Mouse (Mus musculus) heart, embryonic 13.5 days (tissue): Measurements from ENCODE around the gene Pard3. TPM values are rescaled to one million over a fixed set of nuclear protein-coding genes. Genes with fewer than 3 reads are reported as not detected.

ENCODE experiments used
- ATAC-seq: fragments of 200-750 bp; cut with Nextera tagmentation; 2 replicates; pipeline ENCODE4 v1.8.0; 2017; ENCODE audit warnings: moderate TSS enrichment; ENCODE audit not compliant: insufficient number of reproducible peaks, low FRiP score, low TSS enrichment; ENCODE audit errors: extremely low read depth
- H3K27ac ChIP-seq: fragments of 300-500 bp; sonication (generic); replicated peaks from 2 replicates; pipeline ENCODE4 v1.5.1; 2015; ENCODE audit warnings: moderate library complexity, mild to moderate bottlenecking, inconsistent platforms
- H3K27me3 ChIP-seq: fragments of 300-500 bp; sonication (generic); replicated peaks from 2 replicates; pipeline ENCODE4 v1.6.1; 2015; ENCODE audit warnings: mild to moderate bottlenecking, inconsistent platforms
- H3K36me3 ChIP-seq: fragments of 300-500 bp; sonication (generic); 2 replicates; pipeline ENCODE4 v1.6.1; 2015; ENCODE audit warnings: mild to moderate bottlenecking, inconsistent platforms
- H3K4me1 ChIP-seq: fragments of 300-500 bp; sonication (generic); 2 replicates; pipeline ENCODE4 v1.6.1; 2015; ENCODE audit warnings: inconsistent platforms
- H3K4me2 ChIP-seq: fragments of 300-500 bp; sonication (generic); 2 replicates; pipeline ENCODE4 v1.6.1; 2015; ENCODE audit warnings: inconsistent platforms, mild to moderate bottlenecking, moderate library complexity
- H3K4me3 ChIP-seq: fragments of 300-500 bp; sonication (generic); 2 replicates; pipeline ENCODE4 v1.5.1; 2015; ENCODE audit warnings: moderate library complexity, mild to moderate bottlenecking, inconsistent platforms
- H3K9ac ChIP-seq: fragments of 300-500 bp; sonication (generic); 2 replicates; pipeline ENCODE4 v1.6.1; 2015; ENCODE audit warnings: inconsistent platforms, mild to moderate bottlenecking, moderate library complexity
- H3K9me3 ChIP-seq: fragments of 300-500 bp; sonication (generic); 2 replicates; pipeline ENCODE4 v1.6.1; 2016; ENCODE audit warnings: inconsistent platforms
- WGBS: fragments of 180-500 bp; shearing (Covaris S2); methylation state at CpG from one replicate; pipeline ENCODE4 v1.1.7; 2015; ENCODE audit warnings: mixed read lengths; 5-methylcytosine and 5-hydroxymethylcytosine counted together
- polyA plus RNA-seq: library from polyadenylated mRNA; unstranded; fragments of >200 nt; fragmentation: Nextera tagmentation; extraction: Ambion mirVana; gene quantifications from 2 replicates; pipeline ENCODE4 v1.2.1, GENCODE M21; 2015

The Pard3 gene
- polyA plus RNA-seq, 1 experiment from 2014 or later: 15.0 TPM

- peaks cover 19% of the 10 kb centered on the region for H3K4me1 ChIP-seq
- H3K36me3 ChIP-seq: peaks cover 9% of the 10 kb centered on the region
- no peaks in the 10 kb centered on the region for H3K9me3 ChIP-seq
- H3K4me3 ChIP-seq: no peak overlapping the region
- WGBS: 79% methylated on average over 5 of the region's 5 CpGs
- ATAC-seq: no peak
- H3K4me2 ChIP-seq: no peak overlapping the region
- no peak overlapping the region for H3K27ac ChIP-seq
- no peaks in the 10 kb centered on the region for H3K27me3 ChIP-seq
- H3K9ac ChIP-seq: no peak overlapping the region
These were observed 257.2 kb downstream of the Pard3 start for GRCm38 (mm10) chr8:127320930-127321329.

- Histone ChIP-seq H3K36me3 (peaks cover 9% of the 10 kb centered on the region), H3K4me2 (no peak overlapping the region), H3K4me3 (no peak overlapping the region), H3K27ac (no peak overlapping the region), H3K9me3 (no peaks in the 10 kb centered on the region), H3K4me1 (peaks cover under 1% of the 10 kb centered on the region; the same call in 1 of the 2 replicates), H3K9ac (no peak overlapping the region), H3K27me3 (no peaks in the 10 kb centered on the region)
- no peak for ATAC-seq
- 92% methylated on average over 10 of the region's 10 CpGs for WGBS
These were observed 260.1 kb downstream of the Pard3 start for GRCm38 (mm10) chr8:127323583-127324360.

GRCm38 (mm10) chr8:127324836-127325570, 261.3 kb downstream of the Pard3 start:
- ATAC-seq: no peak
- no peak overlapping the region for H3K4me2 ChIP-seq
- H3K9ac ChIP-seq: no peak overlapping the region
- peaks cover 11% of the 10 kb centered on the region for H3K4me1 ChIP-seq
- 62% methylated on average over 3 of the region's 3 CpGs for WGBS
- peaks cover 9% of the 10 kb centered on the region for H3K36me3 ChIP-seq
- H3K27me3 ChIP-seq: no peaks in the 10 kb centered on the region
- H3K9me3 ChIP-seq: no peaks in the 10 kb centered on the region
- H3K27ac ChIP-seq: no peak overlapping the region
- no peak overlapping the region for H3K4me3 ChIP-seq

DNA sequence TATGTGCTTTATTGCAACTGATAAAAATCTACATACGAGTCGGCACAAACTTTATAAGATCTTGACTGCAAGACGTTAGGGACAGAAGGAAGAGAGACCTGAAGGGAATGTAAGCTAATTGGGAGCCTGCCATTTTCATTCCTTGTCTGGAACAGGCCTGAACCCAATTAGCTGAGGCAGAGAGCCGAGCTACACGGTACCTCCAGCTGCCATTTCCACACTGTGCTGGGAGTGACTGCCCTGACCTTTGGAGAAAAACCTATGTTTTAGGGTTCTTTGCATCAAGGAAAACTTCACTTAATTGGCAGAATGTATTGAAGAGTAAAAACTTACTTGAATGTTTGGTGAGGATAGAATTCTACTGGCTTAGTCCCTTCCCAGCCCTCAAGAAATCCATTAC, 262.1 kb downstream of the Pard3 start:
- ATAC-seq: no peak
- no peak overlapping the region for H3K27ac ChIP-seq
- H3K9ac ChIP-seq: no peak overlapping the region
- no peak overlapping the region for H3K4me2 ChIP-seq
- H3K27me3 ChIP-seq: no peaks in the 10 kb centered on the region
- H3K4me1 ChIP-seq: peaks cover 18% of the 10 kb centered on the region
- WGBS: 73% methylated on average over 5 of the region's 5 CpGs
- H3K9me3 ChIP-seq: no peaks in the 10 kb centered on the region
- H3K36me3 ChIP-seq: peaks cover 9% of the 10 kb centered on the region
- no peak overlapping the region for H3K4me3 ChIP-seq

GRCm38 (mm10) chr8:127330258-127331187, 266.8 kb downstream of the Pard3 start:
- no peak for ATAC-seq
- Histone ChIP-seq H3K4me3 (no peak overlapping the region), H3K9me3 (no peaks in the 10 kb centered on the region), H3K4me2 (no peak overlapping the region), H3K36me3 (no peaks in the 10 kb centered on the region), H3K27ac (no peak overlapping the region), H3K4me1 (peaks cover 29% of the 10 kb centered on the region), H3K9ac (no peak overlapping the region), H3K27me3 (no peaks in the 10 kb centered on the region)
- WGBS: 39% methylated on average over 12 of the region's 12 CpGs

DNA sequence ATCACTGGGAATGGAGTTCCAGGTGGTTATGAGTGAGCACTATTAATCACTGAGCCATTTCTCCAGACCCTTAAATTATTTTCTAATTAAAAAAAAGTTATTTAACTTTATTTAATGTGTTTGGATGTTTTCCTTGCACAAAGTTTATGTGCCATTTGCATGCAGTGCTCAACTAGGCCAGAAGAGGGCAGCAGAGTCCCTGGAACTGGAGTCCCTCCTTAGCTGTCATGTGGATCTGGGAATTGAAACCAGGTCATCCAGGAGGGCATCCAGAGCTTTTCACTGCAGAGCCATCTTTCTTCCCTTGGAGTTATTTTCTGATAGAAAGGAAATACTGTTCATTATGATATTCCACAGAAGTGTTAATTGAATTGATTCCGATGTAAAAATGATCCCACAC, 268.1 kb downstream of the Pard3 start:
- 91% methylated on average over 1 of the region's 1 CpGs for WGBS
- peaks cover 36% of the 10 kb centered on the region for H3K4me1 ChIP-seq
- no peaks in the 10 kb centered on the region for H3K27me3 ChIP-seq
- H3K9me3 ChIP-seq: no peaks in the 10 kb centered on the region
- no peak overlapping the region for H3K4me3 ChIP-seq
- no peaks in the 10 kb centered on the region for H3K36me3 ChIP-seq
- H3K4me2 ChIP-seq: no peak overlapping the region
- H3K27ac ChIP-seq: no peak overlapping the region
- no peak for ATAC-seq
- no peak overlapping the region for H3K9ac ChIP-seq

DNA sequence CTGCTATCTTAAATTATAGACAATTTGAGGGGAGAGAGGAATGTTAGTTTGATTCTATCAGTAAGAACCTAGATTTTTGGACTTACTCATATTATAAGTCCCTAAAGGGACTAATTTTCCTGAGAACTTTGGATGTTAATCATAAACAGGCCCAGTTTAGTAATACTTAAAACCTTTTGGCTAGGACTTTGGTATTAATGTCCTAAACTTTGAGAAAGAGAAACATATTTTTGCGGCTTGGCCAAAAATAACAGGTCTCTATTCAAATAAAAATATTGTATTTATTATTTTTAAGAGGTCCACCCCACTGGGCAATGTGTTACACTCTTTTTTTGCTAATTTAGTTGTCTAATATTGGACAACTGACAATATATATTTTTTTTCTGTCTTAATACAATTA, 271.5 kb downstream of the Pard3 start:
- Histone ChIP-seq H3K4me2 (no peak overlapping the region), H3K4me1 (peaks cover 23% of the 10 kb centered on the region), H3K27me3 (no peaks in the 10 kb centered on the region), H3K36me3 (0 out of 2 replicates have a peak, but pooled peaks cover 3% of the 10 kb centered on the region), H3K9ac (no peak overlapping the region), H3K27ac (no peak overlapping the region), H3K9me3 (no peaks in the 10 kb centered on the region), H3K4me3 (no peak overlapping the region)
- ATAC-seq: no peak
- WGBS: 80% methylated on average over 1 of the region's 1 CpGs

DNA sequence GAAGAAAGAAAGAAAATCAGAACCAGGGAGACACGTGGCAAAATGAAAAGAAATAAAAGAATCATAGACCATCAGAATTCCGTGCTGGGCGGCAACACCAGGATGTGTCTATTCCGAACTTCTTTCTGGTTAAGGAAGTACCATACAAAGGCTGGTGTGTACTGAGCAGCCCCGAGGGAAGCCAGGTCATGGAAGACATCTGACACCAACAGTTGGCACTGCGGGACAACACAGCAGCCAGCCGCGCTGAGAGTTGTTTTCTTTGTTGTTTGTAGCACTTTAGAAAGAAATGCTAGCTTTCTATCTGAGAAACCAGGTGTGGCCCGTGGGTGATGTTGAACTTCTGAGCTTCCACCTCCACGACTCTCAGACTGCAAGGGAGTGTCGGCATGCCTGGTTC, 274.5 kb downstream of the Pard3 start:
- H3K4me1 ChIP-seq: peaks cover 16% of the 10 kb centered on the region
- H3K27ac ChIP-seq: no peak overlapping the region
- H3K9me3 ChIP-seq: no peaks in the 10 kb centered on the region
- 84% methylated on average over 11 of the region's 11 CpGs for WGBS
- H3K4me3 ChIP-seq: no peak overlapping the region
- no peak overlapping the region for H3K4me2 ChIP-seq
- no peaks in the 10 kb centered on the region for H3K27me3 ChIP-seq
- 0 out of 2 replicates have a peak, but pooled peaks cover 3% of the 10 kb centered on the region for H3K36me3 ChIP-seq
- ATAC-seq: no peak
- H3K9ac ChIP-seq: no peak overlapping the region

DNA sequence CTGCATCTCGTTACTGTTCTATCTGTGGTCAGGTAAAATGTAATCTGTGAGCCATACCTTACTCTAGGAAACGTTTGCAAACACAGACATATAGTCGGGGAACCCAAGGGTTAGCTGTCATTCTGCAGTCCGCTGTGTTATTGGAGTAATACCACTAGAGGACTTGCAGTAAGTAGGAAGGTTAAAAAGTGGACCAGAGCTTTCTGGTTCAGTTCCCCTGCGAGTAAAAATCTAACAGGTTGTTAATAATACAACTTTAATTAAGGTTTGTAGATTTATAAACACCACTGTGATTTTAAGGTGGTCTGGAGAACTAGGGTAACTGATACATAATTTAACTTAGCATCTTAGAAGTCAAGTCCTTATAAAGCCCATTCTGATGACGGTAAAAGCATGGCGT, 277.4 kb downstream of the Pard3 start:
- Histone ChIP-seq H3K4me2 (no peak overlapping the region), H3K4me1 (peaks cover 13% of the 10 kb centered on the region), H3K4me3 (no peak overlapping the region), H3K36me3 (0 out of 2 replicates have a peak, but pooled peaks cover 3% of the 10 kb centered on the region), H3K27me3 (no peaks in the 10 kb centered on the region), H3K27ac (no peak overlapping the region), H3K9ac (no peak overlapping the region), H3K9me3 (no peaks in the 10 kb centered on the region)
- WGBS: 81% methylated on average over 7 of the region's 7 CpGs
- no peak for ATAC-seq

DNA sequence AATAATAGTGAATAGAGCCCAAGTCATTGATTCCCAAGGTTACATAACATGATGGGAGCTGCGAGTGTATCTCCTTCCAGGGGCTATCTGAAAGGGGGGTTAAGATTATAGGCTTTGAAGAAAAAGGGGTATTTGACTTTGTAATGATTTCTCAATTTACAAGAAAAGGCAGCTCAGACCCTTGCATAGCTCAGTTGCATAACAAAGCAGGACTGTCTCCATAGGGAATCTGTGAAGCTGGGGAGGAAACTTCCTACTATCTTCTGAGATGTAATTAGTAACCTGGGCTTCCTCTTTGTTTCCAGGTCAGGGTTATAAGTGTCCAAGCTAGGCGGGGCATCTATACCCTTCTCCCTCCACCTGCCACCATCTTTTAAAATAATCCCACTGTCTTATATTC, 279.4 kb downstream of the Pard3 start:
- Histone ChIP-seq H3K36me3 (0 out of 2 replicates have a peak, but pooled peaks cover 3% of the 10 kb centered on the region), H3K27me3 (no peaks in the 10 kb centered on the region), H3K4me2 (no peak overlapping the region), H3K4me3 (no peak overlapping the region), H3K9ac (no peak overlapping the region), H3K27ac (no peak overlapping the region), H3K4me1 (peaks cover 11% of the 10 kb centered on the region), H3K9me3 (no peaks in the 10 kb centered on the region)
- no peak for ATAC-seq
- 77% methylated on average over 2 of the region's 2 CpGs for WGBS

DNA sequence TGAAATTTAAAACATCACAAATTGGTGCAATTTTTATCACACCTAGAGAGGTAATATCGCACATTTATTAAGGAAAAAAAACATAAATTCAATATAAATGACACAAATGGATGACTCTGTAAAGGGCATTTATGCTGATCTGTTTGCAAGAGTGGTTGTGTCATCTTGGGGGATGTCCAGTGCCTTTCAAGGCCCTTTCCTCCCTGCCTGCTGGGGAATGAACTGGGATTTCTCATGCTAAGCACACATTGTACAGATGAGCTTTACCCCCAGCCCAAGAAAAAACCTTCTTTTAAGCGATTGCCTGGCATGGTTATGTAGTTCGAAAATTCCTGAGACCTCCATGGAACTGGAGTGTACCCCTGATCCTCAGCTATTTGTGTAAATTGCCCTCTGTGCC, 280.7 kb downstream of the Pard3 start:
- no peak overlapping the region for H3K4me3 ChIP-seq
- no peak overlapping the region for H3K9ac ChIP-seq
- ATAC-seq: no peak
- no peak overlapping the region for H3K27ac ChIP-seq
- H3K9me3 ChIP-seq: no peaks in the 10 kb centered on the region
- WGBS: 80% methylated on average over 3 of the region's 3 CpGs
- no peaks in the 10 kb centered on the region for H3K27me3 ChIP-seq
- H3K4me2 ChIP-seq: no peak overlapping the region
- H3K4me1 ChIP-seq: peaks cover 11% of the 10 kb centered on the region
- H3K36me3 ChIP-seq: no peaks in the 10 kb centered on the region
